Mouse (Mus musculus) kidney, embryonic 16.5 days (tissue): ENCODE measurements around the gene Klhl3. TPM values are rescaled to one million over a fixed set of nuclear protein-coding genes. Genes with fewer than 3 reads are reported as not detected.

Source experiments
- ATAC-seq: fragments of 200-750 bp; cut with Nextera tagmentation; 2 replicates; pipeline ENCODE4 v1.8.0; 2017; ENCODE audit warnings: moderate TSS enrichment; ENCODE audit not compliant: low FRiP score, low TSS enrichment
- H3K27ac ChIP-seq: fragments of 300-500 bp; sonication (generic); 2 replicates; pipeline ENCODE4 v1.5.1; 2014; ENCODE audit warnings: low read length
- H3K27me3 ChIP-seq: fragments of 300-500 bp; sonication (generic); 2 replicates; pipeline ENCODE4 v1.6.1; 2014; ENCODE audit warnings: low read length, control low read depth, mixed read lengths; ENCODE audit not compliant: insufficient read depth
- H3K36me3 ChIP-seq: fragments of 300-500 bp; sonication (generic); 2 replicates; pipeline ENCODE4 v1.6.1; 2014; ENCODE audit warnings: low read length, control low read depth, mixed read lengths; ENCODE audit not compliant: insufficient read depth
- H3K4me1 ChIP-seq: fragments of 300-500 bp; sonication (generic); 2 replicates; pipeline ENCODE4 v1.6.1; 2014; ENCODE audit warnings: low read length, control low read depth, mixed read lengths; ENCODE audit not compliant: insufficient read depth
- H3K4me2 ChIP-seq: fragments of 300-500 bp; sonication (generic); replicated peaks from 2 replicates; pipeline ENCODE4 v1.6.1; 2014; ENCODE audit warnings: low read depth, low read length
- H3K4me3 ChIP-seq: fragments of 300-500 bp; sonication (generic); 2 replicates; pipeline ENCODE4 v1.5.1; 2014; ENCODE audit warnings: mild to moderate bottlenecking, low read length
- H3K9ac ChIP-seq: fragments of 300-500 bp; sonication (generic); replicated peaks from 2 replicates; pipeline ENCODE4 v1.6.1; 2014; ENCODE audit warnings: low read length
- H3K9me3 ChIP-seq: fragments of 300-500 bp; sonication (generic); 2 replicates; pipeline ENCODE4 v1.6.1; 2016; ENCODE audit warnings: low read length, control low read depth
- WGBS: fragments of 180-500 bp; shearing (Covaris S2); extraction: QIAGEN DNeasy Blood & Tissue Kit; methylation state at CpG from one replicate; pipeline ENCODE4 v1.1.7; 2014; 5-methylcytosine and 5-hydroxymethylcytosine counted together
- polyA plus RNA-seq: library from polyadenylated mRNA; unstranded; fragments of >200 nt; fragmentation: Nextera tagmentation; extraction: Ambion mirVana; gene quantifications from 2 replicates; pipeline ENCODE4 v1.2.1, GENCODE M21; 2015

Gene Klhl3
- polyA plus RNA-seq, 1 experiment from 2014 or later, result 8.2 TPM

DNA sequence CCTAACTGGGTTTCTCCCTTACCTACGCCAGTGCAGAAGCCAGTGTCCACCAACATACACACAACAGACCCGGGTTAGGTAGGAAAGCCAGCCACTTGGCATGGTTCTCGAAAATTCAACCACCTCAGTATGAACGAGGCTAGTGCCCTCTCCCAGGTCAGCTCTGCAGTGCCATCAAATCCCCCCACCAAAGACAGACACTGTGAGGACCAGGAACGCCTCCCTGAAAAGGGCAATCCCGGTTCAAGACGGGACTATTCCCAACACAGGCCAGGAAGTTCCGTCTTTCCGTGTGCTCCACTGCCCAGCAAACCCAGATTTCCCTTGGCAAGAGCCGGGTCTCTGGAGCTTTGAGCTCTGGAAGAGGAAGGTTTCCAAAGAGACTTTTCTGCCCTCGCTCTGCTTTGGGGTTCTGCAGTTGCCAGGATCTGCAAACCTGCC, 771 bp downstream of the Klhl3 start:
- no peak for ATAC-seq
- 12% methylated on average over 11 of the region's 11 CpGs for WGBS
- H3K4me3 ChIP-seq, result peak overlapping the region; percentile 66

DNA sequence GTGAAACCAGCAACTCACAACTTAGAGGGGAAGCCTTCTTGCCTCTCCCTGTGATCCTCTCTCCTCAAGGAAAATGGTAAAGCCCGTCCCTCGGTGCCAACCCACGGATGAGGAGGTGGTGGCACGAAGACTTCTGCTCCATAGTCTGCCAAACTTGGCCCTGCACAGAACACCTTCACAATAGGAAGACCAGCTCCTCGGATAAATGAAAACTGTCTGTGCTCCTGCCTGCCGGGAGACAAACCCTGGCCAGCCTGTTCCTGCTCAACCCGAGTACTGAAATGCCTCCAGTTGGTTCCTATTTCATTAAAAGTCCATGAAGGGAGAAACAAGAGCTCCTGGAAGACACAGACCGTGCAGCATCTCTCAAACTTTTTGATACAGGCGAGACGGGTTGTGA, 1.2 kb downstream of the Klhl3 start:
- H3K9ac ChIP-seq, result peak overlapping the region; percentile 64
- WGBS, result 54% methylated on average over 10 of the region's 10 CpGs
- no peaks in the 10 kb centered on the region for H3K27me3 ChIP-seq
- H3K4me1 ChIP-seq, result peaks cover 25% of the 10 kb centered on the region
- no peaks in the 10 kb centered on the region for H3K9me3 ChIP-seq
- H3K4me2 ChIP-seq, result peak overlapping the region; percentile 85
- H3K27ac ChIP-seq, result no peak overlapping the region
- ATAC-seq, result no peak
- H3K36me3 ChIP-seq, result no peaks in the 10 kb centered on the region
- peak overlapping the region; percentile 66 for H3K4me3 ChIP-seq

More for the DNA sequence above, 771 bp downstream of the Klhl3 start:
- Histone ChIP-seq H3K4me2 (peak overlapping the region; percentile 85), H3K27ac (peak overlapping the region; percentile 75), H3K4me1 (peaks cover 25% of the 10 kb centered on the region), H3K9me3 (no peaks in the 10 kb centered on the region), H3K9ac (peak overlapping the region; percentile 64), H3K36me3 (no peaks in the 10 kb centered on the region), H3K27me3 (no peaks in the 10 kb centered on the region)

DNA sequence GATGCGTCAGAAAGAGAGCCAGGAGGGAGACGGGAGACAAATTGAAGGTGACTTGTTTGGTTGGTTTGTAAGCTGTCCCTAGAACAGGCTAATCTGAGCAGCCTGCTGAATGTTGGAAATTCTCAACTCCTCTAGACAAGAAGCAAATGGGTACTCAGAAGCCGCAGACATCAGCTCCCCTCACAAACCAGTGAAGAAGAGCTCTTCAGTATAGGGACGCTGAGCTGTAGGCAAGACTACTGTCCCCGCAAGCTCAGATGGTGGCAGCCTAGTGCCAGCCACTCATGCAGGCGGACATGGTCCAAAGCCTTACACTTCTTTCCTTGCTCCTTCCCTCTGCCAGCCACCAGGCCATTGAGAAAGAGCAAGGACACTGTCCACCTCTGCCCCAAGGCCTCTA, 2.1 kb downstream of the Klhl3 start:
- H3K36me3 ChIP-seq, result no peaks in the 10 kb centered on the region
- H3K4me3 ChIP-seq, result peak overlapping the region; percentile 14; the same call in 1 of the 2 replicates
- H3K4me2 ChIP-seq, result peak overlapping the region; percentile 85; the same call in 1 of the 2 replicates
- no peak for ATAC-seq
- H3K4me1 ChIP-seq, result peaks cover 25% of the 10 kb centered on the region
- no peak overlapping the region for H3K9ac ChIP-seq
- 94% methylated on average over 6 of the region's 6 CpGs for WGBS
- H3K27me3 ChIP-seq, result no peaks in the 10 kb centered on the region
- no peak overlapping the region for H3K27ac ChIP-seq
- H3K9me3 ChIP-seq, result no peaks in the 10 kb centered on the region

DNA sequence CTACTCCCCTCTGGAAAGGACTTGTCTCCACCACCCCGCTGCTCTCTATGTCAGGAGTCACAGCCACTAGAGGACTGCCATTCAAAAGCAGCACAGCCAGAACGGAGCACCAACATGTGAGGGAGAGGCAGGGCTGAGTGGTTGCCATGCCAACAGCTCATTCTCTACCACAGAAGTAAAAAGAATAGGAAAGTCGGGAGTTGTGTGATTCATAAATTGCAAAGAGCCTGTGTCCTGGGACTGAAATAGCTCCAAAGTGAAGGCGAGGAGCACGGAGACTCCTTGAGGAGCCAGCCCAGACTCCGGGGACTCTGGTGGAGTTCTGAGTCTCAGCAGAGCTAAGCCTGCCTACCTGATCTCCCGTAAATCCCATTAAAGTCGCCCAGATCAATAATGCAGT, 22.7 kb downstream of the Klhl3 start:
- Histone ChIP-seq H3K9ac (no peak overlapping the region), H3K27ac (no peak overlapping the region), H3K4me1 (no peaks in the 10 kb centered on the region), H3K4me2 (no peak overlapping the region), H3K36me3 (0 out of 2 replicates have a peak, but pooled peaks cover 2% of the 10 kb centered on the region), H3K9me3 (no peaks in the 10 kb centered on the region), H3K27me3 (no peaks in the 10 kb centered on the region), H3K4me3 (no peak overlapping the region)
- WGBS, result 56% methylated on average over 8 of the region's 8 CpGs
- 0 out of 2 replicates have a peak, but pooled peaks have one; percentile 39 for ATAC-seq

DNA sequence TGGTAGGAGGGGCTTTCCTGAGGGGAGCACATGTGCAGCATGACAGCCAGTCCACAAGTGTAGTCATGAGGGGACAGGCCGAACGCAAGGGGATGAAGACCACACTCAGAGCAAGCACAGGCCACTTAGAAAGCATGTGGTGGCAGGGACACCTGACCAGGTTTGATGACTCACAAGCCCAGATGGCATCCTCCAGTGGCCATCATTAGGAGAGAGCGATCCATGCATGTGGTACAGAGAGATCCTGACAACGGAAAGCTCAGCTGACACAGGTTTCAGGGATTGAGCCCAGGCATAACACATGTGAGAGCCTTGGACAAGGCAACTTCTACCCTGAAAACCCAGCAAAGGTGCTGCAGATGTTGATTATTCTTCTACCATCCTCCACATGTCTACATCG, 29.0 kb downstream of the Klhl3 start:
- H3K9me3 ChIP-seq, result no peaks in the 10 kb centered on the region
- WGBS, result 91% methylated on average over 5 of the region's 5 CpGs
- H3K4me2 ChIP-seq, result no peak overlapping the region
- no peak for ATAC-seq
- no peak overlapping the region for H3K27ac ChIP-seq
- H3K36me3 ChIP-seq, result no peaks in the 10 kb centered on the region; the same call in 1 of the 2 replicates
- no peaks in the 10 kb centered on the region for H3K27me3 ChIP-seq
- H3K4me1 ChIP-seq, result no peaks in the 10 kb centered on the region
- no peak overlapping the region for H3K9ac ChIP-seq
- no peak overlapping the region for H3K4me3 ChIP-seq

DNA sequence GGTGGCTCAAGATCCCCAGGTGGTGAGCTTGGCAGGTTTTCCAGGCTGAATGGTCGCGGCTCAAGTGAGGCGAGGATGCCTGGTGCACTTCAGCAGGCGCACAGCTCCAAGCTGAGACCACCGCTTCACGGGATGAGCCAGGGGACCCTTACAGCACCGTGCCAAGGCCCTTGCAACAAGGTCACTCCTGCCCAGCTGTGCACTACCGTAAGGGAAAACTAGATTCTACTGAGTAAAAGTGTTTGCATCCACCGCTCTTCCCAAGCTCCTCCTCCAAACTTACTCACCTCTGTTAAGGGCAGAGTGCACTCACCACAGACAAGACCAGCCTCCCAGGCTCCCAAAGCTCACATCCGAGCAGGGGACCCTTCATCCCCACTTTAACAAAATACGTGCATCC, 29.9 kb downstream of the Klhl3 start:
- H3K27me3 ChIP-seq, result no peaks in the 10 kb centered on the region
- H3K27ac ChIP-seq, result no peak overlapping the region
- H3K36me3 ChIP-seq, result no peaks in the 10 kb centered on the region; the same call in 1 of the 2 replicates
- no peaks in the 10 kb centered on the region for H3K9me3 ChIP-seq
- 72% methylated on average over 11 of the region's 11 CpGs for WGBS
- no peak overlapping the region for H3K9ac ChIP-seq
- H3K4me3 ChIP-seq, result no peak overlapping the region
- no peak overlapping the region for H3K4me2 ChIP-seq
- no peaks in the 10 kb centered on the region for H3K4me1 ChIP-seq
- no peak for ATAC-seq

DNA sequence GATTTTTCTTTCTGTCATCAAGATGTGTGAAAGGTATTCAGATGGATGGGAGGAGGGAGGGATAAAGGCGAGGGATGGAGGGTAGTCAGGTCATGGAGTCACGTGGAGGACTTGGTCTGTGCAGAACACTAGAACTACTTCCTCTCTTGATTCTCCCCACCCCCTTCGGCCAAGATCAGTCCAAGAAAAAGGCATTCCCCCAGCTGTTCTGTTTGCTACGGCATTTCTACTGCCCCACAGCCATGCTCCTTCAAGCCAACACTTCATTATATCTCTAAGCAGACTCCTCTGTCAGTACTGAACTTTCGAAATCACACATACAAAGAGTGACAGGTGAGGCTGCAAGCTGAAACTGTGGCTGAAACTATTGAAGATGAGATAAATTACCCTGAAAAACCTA, 30.3 kb downstream of the Klhl3 start:
- Histone ChIP-seq H3K4me3 (no peak overlapping the region), H3K9ac (no peak overlapping the region), H3K27me3 (no peaks in the 10 kb centered on the region), H3K4me2 (no peak overlapping the region), H3K4me1 (no peaks in the 10 kb centered on the region), H3K36me3 (no peaks in the 10 kb centered on the region; the same call in 1 of the 2 replicates), H3K9me3 (no peaks in the 10 kb centered on the region), H3K27ac (no peak overlapping the region)
- WGBS, result 65% methylated on average over 5 of the region's 5 CpGs
- ATAC-seq, result no peak

DNA sequence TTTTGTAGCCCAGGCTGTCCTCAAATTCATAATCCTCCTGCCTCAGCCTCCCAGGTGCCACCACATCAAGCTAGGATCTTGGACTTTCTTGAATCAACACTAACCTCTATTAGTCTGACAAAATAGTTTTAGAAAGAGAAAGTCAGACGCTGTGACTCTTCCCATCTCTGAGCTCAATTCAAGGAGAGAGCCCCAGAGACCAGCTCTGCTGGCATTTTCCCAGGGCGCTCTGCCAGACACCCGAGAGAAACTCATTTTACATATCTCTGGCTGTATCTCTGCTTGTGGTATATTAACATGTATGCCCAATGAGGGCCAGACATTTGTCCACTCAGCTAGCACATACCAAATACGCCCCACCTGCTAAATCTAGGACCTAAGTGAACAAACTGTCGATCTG, 35.0 kb downstream of the Klhl3 start:
- H3K4me2 ChIP-seq, result no peak overlapping the region
- H3K27ac ChIP-seq, result no peak overlapping the region
- no peaks in the 10 kb centered on the region for H3K27me3 ChIP-seq
- no peak overlapping the region for H3K9ac ChIP-seq
- H3K36me3 ChIP-seq, result no peaks in the 10 kb centered on the region
- no peak for ATAC-seq
- H3K9me3 ChIP-seq, result no peaks in the 10 kb centered on the region
- H3K4me3 ChIP-seq, result no peak overlapping the region
- 77% methylated on average over 5 of the region's 5 CpGs for WGBS
- H3K4me1 ChIP-seq, result no peaks in the 10 kb centered on the region

DNA sequence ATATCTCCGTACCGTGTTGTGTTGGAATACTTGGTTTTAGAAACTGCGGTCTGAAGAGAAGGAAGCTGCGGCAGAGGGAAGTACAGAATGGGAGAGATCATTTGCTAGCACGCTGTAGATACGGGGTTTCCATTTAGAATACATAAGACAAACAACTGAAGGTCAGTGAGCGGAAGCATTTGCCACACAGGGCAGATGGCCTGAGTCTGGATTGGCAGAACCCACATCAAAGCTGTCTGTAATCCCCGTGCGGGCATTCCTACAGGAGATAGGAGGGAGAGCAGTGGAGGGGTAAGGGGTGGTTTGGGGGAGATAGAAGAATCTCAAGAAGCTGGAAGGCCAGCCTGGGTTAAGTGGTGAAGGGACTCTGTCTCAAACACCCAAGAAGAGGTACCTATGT, 38.5 kb downstream of the Klhl3 start:
- Histone ChIP-seq H3K27me3 (no peaks in the 10 kb centered on the region), H3K27ac (no peak overlapping the region), H3K4me3 (no peak overlapping the region), H3K9ac (no peak overlapping the region), H3K4me2 (no peak overlapping the region), H3K36me3 (no peaks in the 10 kb centered on the region), H3K9me3 (no peaks in the 10 kb centered on the region), H3K4me1 (no peaks in the 10 kb centered on the region)
- ATAC-seq, result no peak
- 83% methylated on average over 9 of the region's 9 CpGs for WGBS

DNA sequence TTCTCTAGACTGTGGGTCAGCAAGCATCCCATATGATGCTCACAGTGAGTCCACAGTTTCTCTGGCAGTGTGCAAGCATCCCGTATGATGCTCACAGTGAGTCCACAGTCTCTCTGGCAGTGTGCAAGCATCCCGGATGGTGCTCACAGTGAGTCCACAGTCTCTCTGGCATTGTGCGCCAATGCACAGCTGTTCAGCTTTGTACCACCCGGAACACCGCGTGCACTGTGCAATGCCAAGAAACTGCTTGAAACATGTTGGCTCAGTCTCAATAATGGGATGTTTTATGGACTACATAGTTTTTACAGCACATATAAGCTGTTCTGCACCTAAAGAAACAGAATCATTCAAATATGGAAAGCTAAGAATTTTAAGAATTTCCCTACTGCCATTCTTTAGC, 38.9 kb downstream of the Klhl3 start:
- no peak overlapping the region for H3K4me3 ChIP-seq
- ATAC-seq, result no peak
- H3K4me1 ChIP-seq, result no peaks in the 10 kb centered on the region
- no peak overlapping the region for H3K4me2 ChIP-seq
- no peaks in the 10 kb centered on the region for H3K36me3 ChIP-seq
- H3K9me3 ChIP-seq, result no peaks in the 10 kb centered on the region
- H3K9ac ChIP-seq, result no peak overlapping the region
- WGBS, result 92% methylated on average over 6 of the region's 6 CpGs
- no peak overlapping the region for H3K27ac ChIP-seq
- H3K27me3 ChIP-seq, result no peaks in the 10 kb centered on the region
